Mouse (Mus musculus) MEL (cell line): ENCODE data around the gene Ttc36. TPM values are rescaled to one million over a fixed set of nuclear protein-coding genes. Genes with fewer than 3 reads are reported as not detected.
"Not testable (repeated sequence)": the region's sequence is repeated elsewhere in the genome, so short reads cannot be mapped to it uniquely, and the experiment has no call there.

Experiments used
- DNase-seq: peaks from one replicate; pipeline ENCODE4 v3.0.0; 2011; ENCODE audit warnings: low read depth, low spot score
- H3K27ac ChIP-seq: 2 replicates; pipeline ENCODE4 v1.5.1; 2012; ENCODE audit warnings: low read depth, mild to moderate bottlenecking, control low read depth, low read length, moderate library complexity; ENCODE audit not compliant: control insufficient read depth
- H3K27me3 ChIP-seq, 2 experiments: fragments of 150-350 bp in 1 of 2; sonication (generic) in 1 of 2; 2 replicates each; pipeline ENCODE4 v1.6.1; 2012; ENCODE audit warnings: low read length in 2 of 2, mild to moderate bottlenecking in 2 of 2, improper control_type of control experiment in 1 of 2, moderate library complexity in 1 of 2; ENCODE audit not compliant: insufficient read depth in 2 of 2, control insufficient read depth in 1 of 2
- H3K36me3 ChIP-seq, 2 experiments: 2 replicates each; pipeline ENCODE4 v1.6.1; 2012 to 2014; ENCODE audit warnings: low read length in 2 of 2, improper control_type of control experiment in 1 of 2, inconsistent platforms in 1 of 2, mild to moderate bottlenecking in 1 of 2; ENCODE audit not compliant: insufficient read depth in 2 of 2, control insufficient read depth in 1 of 2
- H3K4me1 ChIP-seq, 2 experiments: fragments of 150-350 bp in 1 of 2; sonication (generic) in 1 of 2; 2 replicates each; pipeline ENCODE4 v1.6.1; 2012; ENCODE audit warnings: low read length in 2 of 2, improper control_type of control experiment in 1 of 2, mild to moderate bottlenecking in 1 of 2; ENCODE audit not compliant: insufficient read depth in 2 of 2, control insufficient read depth in 1 of 2
- H3K4me3 ChIP-seq, 2 experiments: fragments of 150-350 bp in 1 of 2; sonication (generic) in 1 of 2; 2 replicates each; pipeline ENCODE4 v1.5.1; 2012; ENCODE audit warnings: low read depth in 2 of 2, low read length in 2 of 2, mild to moderate bottlenecking in 2 of 2, moderate library complexity in 2 of 2, control low read depth in 1 of 2, improper control_type of control experiment in 1 of 2; ENCODE audit not compliant: control insufficient read depth in 1 of 2, insufficient read depth in 1 of 2
- H3K79me2 ChIP-seq: 2 replicates; pipeline ENCODE4 v1.6.1; 2012; ENCODE audit warnings: mild to moderate bottlenecking, low read length, moderate library complexity; ENCODE audit not compliant: control insufficient read depth, poor library complexity, insufficient read depth
- H3K9ac ChIP-seq: 2 replicates; pipeline ENCODE4 v1.6.1; 2012; ENCODE audit warnings: low read depth, mild to moderate bottlenecking, control low read depth, low read length, moderate library complexity; ENCODE audit not compliant: control insufficient read depth, poor library complexity, severe bottlenecking
- H3K9me3 ChIP-seq: fragments of 150-350 bp; sonication (generic); replicated peaks from 2 replicates; pipeline ENCODE4 v1.6.1; 2012; ENCODE audit warnings: mild to moderate bottlenecking, low read length, improper control_type of control experiment, moderate library complexity; ENCODE audit not compliant: insufficient read depth
- CTCF ChIP-seq, 3 experiments: IDR thresholded peaks in 2 of 3; conservative IDR thresholded peaks in 1 of 3; 2 replicates each; pipeline ENCODE4 v1.5.1; 2011 to 2012; ENCODE audit warnings: low read length in 3 of 3, low read depth in 2 of 3, mild to moderate bottlenecking in 2 of 3, improper control_type of control experiment in 1 of 3, inconsistent platforms in 1 of 3, mixed read lengths in 1 of 3, moderate library complexity in 1 of 3; ENCODE audit not compliant: control insufficient read depth in 1 of 3, insufficient read depth in 1 of 3, poor library complexity in 1 of 3, severe bottlenecking in 1 of 3
- ELF1 ChIP-seq: IDR thresholded peaks from 2 replicates; pipeline ENCODE4 v1.6.1; 2014; ENCODE audit warnings: low read depth, mild to moderate bottlenecking, inconsistent platforms, low read length, improper control_type of control experiment, moderate library complexity
- GATA1 ChIP-seq: IDR thresholded peaks from 2 replicates; pipeline ENCODE4 v1.6.1; 2011; ENCODE audit warnings: low read depth, low read length, improper control_type of control experiment
- HCFC1 ChIP-seq: IDR thresholded peaks from 2 replicates; pipeline ENCODE4 v1.6.1; 2012; ENCODE audit warnings: low read depth, mild to moderate bottlenecking, inconsistent platforms, low read length, improper control_type of control experiment, moderate library complexity
- MAFK ChIP-seq: IDR thresholded peaks from 2 replicates; pipeline ENCODE4 v1.6.1; 2011; ENCODE audit warnings: low read depth, mild to moderate bottlenecking, low read length, improper control_type of control experiment, borderline replicate concordance
- MAX ChIP-seq: IDR thresholded peaks from 2 replicates; pipeline ENCODE4 v1.6.1; 2011; ENCODE audit warnings: low read length, improper control_type of control experiment
- MEF2A ChIP-seq: IDR thresholded peaks from 2 replicates; pipeline ENCODE4 v1.6.1; 2014; ENCODE audit warnings: low read depth, mild to moderate bottlenecking, inconsistent platforms, low read length, improper control_type of control experiment; ENCODE audit not compliant: poor library complexity, insufficient replicate concordance, severe bottlenecking; ENCODE audit errors: extremely low read depth
- MXI1 ChIP-seq: IDR thresholded peaks from 2 replicates; pipeline ENCODE4 v1.6.1; 2011; ENCODE audit warnings: mild to moderate bottlenecking, low read depth, low read length, improper control_type of control experiment
- MYC ChIP-seq: IDR thresholded peaks from 2 replicates; pipeline ENCODE4 v1.6.1; 2011; ENCODE audit warnings: low read depth, mild to moderate bottlenecking, low read length, improper control_type of control experiment, moderate library complexity
- RAD21 ChIP-seq: IDR thresholded peaks from 2 replicates; pipeline ENCODE4 v1.6.1; 2011; ENCODE audit warnings: mild to moderate bottlenecking, low read depth, low read length, improper control_type of control experiment
- SMC3 ChIP-seq: IDR thresholded peaks from 2 replicates; pipeline ENCODE4 v1.6.1; 2011; ENCODE audit warnings: low read depth, low read length, improper control_type of control experiment
- TBP ChIP-seq: IDR thresholded peaks from 2 replicates; pipeline ENCODE4 v1.8.0; 2011; ENCODE audit warnings: low read depth, low read length, improper control_type of control experiment
- USF1 ChIP-seq: IDR thresholded peaks from 2 replicates; pipeline ENCODE4 v1.6.1; 2014; ENCODE audit warnings: low read depth, mild to moderate bottlenecking, inconsistent platforms, low read length, improper control_type of control experiment, moderate library complexity
- ZC3H11A ChIP-seq: IDR thresholded peaks from 2 replicates; pipeline ENCODE4 v1.6.1; 2012; ENCODE audit warnings: low read depth, mild to moderate bottlenecking, inconsistent platforms, low read length, improper control_type of control experiment
- ZMIZ1 ChIP-seq: IDR thresholded peaks from 2 replicates; pipeline ENCODE4 v1.6.1; 2012; ENCODE audit warnings: low read depth, mild to moderate bottlenecking, inconsistent platforms, low read length, improper control_type of control experiment, moderate library complexity
- ZNF384 ChIP-seq: IDR thresholded peaks from 2 replicates; pipeline ENCODE4 v1.6.1; 2012; ENCODE audit warnings: low read depth, mild to moderate bottlenecking, inconsistent platforms, low read length, improper control_type of control experiment
- polyA plus RNA-seq, 2 experiments: library from polyadenylated mRNA; stranded (reverse) in 1 of 2; unstranded in 1 of 2; fragments of >175 nt in 1 of 2; fragments of >200 nt in 1 of 2; gene quantifications; 2 replicates each; pipeline versions ENCODE4 v1.2.1 to v1.2.4; 2012; ENCODE audit warnings: low replicate concordance in 2 of 2, low read depth in 1 of 2; ENCODE audit not compliant: insufficient read length in 2 of 2, insufficient read depth in 1 of 2, missing spikeins in 1 of 2
- total RNA-seq: library from RNA; depleted of rRNA; stranded (reverse); fragments of 300-350 nt; gene quantifications from 2 replicates; pipeline ENCODE4 v1.2.3, GENCODE M21; 2012

Gene Ttc36
- total and polyA plus RNA-seq, 3 experiments: 0.49 TPM; not detected in 2

- peak overlapping the region; percentile 41; the same call in 1 of the 2 replicates for H3K9ac ChIP-seq
- DNase-seq: peak; percentile 69
- peak overlapping the region; percentile 86 for H3K27ac ChIP-seq
- no peaks in the 10 kb centered on the region for H3K9me3 ChIP-seq
- peaks cover 11% of the 10 kb centered on the region for H3K79me2 ChIP-seq
- peaks cover 0 to 11% of the 10 kb centered on the region in 2 experiments; a peak in 2 of 4 replicates for H3K36me3 ChIP-seq
- peak overlapping the region in 1 of 2 experiments; percentile 18; a peak in 1 of 4 replicates for H3K4me3 ChIP-seq
- TF ChIP-seq MAX: no peak
- no peak for TF ChIP-seq HCFC1
- no peak for TF ChIP-seq ZMIZ1
- TF ChIP-seq ELF1: no peak
- TF ChIP-seq CTCF (IDR thresholded peaks at IDR 0.05 in 2 of 3, conservative IDR thresholded peaks at IDR 0.05 in 1 of 3; ENCODE audit: control insufficient read depth in 1 of 3, insufficient read depth in 1 of 3, low read depth in 2 of 3, low read length in 3 of 3, poor library complexity in 1 of 3, severe bottlenecking in 1 of 3): peak; percentile 15 to 46 (median 42); a peak in 4 of 6 replicates
- TF ChIP-seq USF1: no peak
- no peak for TF ChIP-seq GATA1
- no peak for TF ChIP-seq MXI1
- peak; percentile 32 for TF ChIP-seq RAD21
- TF ChIP-seq ZC3H11A: no peak
- TF ChIP-seq MAFK: no peak
- peak; percentile 36 for TF ChIP-seq SMC3
- no peak for TF ChIP-seq MEF2A
- TF ChIP-seq, all 39 proteins: peak for 3
- H3K27me3 ChIP-seq: no peaks in the 10 kb centered on the region
- peaks cover 0 to 8% of the 10 kb centered on the region in 2 experiments; a peak in 2 of 4 replicates for H3K4me1 ChIP-seq
These were observed 31.5 kb downstream of the Ttc36 start for GRCm38 (mm10) chr9:44771376-44771775.

DNA sequence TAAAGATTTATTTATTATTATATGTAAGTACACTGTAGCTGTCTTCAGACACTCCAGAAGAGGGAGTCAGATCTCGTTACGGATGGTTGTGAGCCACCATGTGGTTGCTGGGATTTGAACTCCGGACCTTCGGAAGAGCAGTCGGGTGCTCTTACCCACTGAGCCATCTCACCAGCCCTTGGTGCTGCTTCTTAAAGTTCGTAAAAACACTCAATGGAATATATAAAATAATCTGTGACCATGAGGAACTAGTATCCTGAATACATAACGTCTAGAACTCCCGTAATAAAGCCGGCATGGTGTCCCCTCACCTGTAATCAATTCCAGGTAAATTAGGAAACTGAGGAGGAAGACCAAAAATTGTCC, 34.9 kb downstream of the Ttc36 start:
- Histone ChIP-seq H3K4me3 (peak overlapping the region; percentile 95 to 99), H3K27ac (peak overlapping the region; percentile 38), H3K9ac (peak overlapping the region; percentile 58), H3K4me1 (peaks cover 7 to 15% of the 10 kb centered on the region in 2 experiments; a peak in 3 of 4 replicates), H3K36me3 (peaks cover 4 to 35% of the 10 kb centered on the region in 2 experiments), H3K79me2 (peaks cover 38% of the 10 kb centered on the region)
- H3K27me3 ChIP-seq, H3K9me3 ChIP-seq: not testable (repeated sequence)
- DNase-seq: peak; percentile 25
- TF ChIP-seq TBP (peak; percentile 85), MYC (peak; percentile 60; the same call in 1 of the 2 replicates), ZNF384 (peak; percentile 5; the same call in 1 of the 2 replicates)
